Mouse (Mus musculus) adipocyte (in vitro differentiated cells): Measurements from ENCODE around the gene Rgs3.
A peak's percentile ranks its signal among the peaks of the same experiment; 100 is the strongest.

ENCODE experiments used
- DNase-seq: peaks from one replicate; pipeline ENCODE4 v3.0.0-alpha.2; 2016; ENCODE audit warnings: low spot score

Gene Rgs3

GRCm38 (mm10) chr4:62690997-62691396 lies 131.3 kb downstream of the Rgs3 start:
- no peak for DNase-seq

- peak; percentile 37 for DNase-seq
Observed at GRCm38 (mm10) chr4:62691625-62692024, 132.0 kb downstream of the Rgs3 start.

GRCm38 (mm10) chr4:62693839-62694238 lies 134.2 kb downstream of the Rgs3 start:
- no peak for DNase-seq

- no peak for DNase-seq
Observed at GRCm38 (mm10) chr4:62694703-62695439, 135.2 kb downstream of the Rgs3 start.

- DNase-seq, result no peak
Observed at GRCm38 (mm10) chr4:62695523-62695922, 135.9 kb downstream of the Rgs3 start.

GRCm38 (mm10) chr4:62695946-62696345 lies 136.3 kb downstream of the Rgs3 start:
- peak; percentile 88 for DNase-seq

GRCm38 (mm10) chr4:62696699-62697404 lies 137.2 kb downstream of the Rgs3 start:
- peak; percentile 43 for DNase-seq

- DNase-seq, result peak; percentile 94
Observed at GRCm38 (mm10) chr4:62697469-62697868, 137.8 kb downstream of the Rgs3 start.

GRCm38 (mm10) chr4:62698521-62698920 lies 138.9 kb downstream of the Rgs3 start:
- DNase-seq, result no peak

GRCm38 (mm10) chr4:62699191-62699812 lies 139.7 kb downstream of the Rgs3 start:
- DNase-seq, result peak; percentile 94

GRCm38 (mm10) chr4:62700426-62700825 lies 140.8 kb downstream of the Rgs3 start:
- peak; percentile 27 for DNase-seq

GRCm38 (mm10) chr4:62703151-62703550 lies 143.5 kb downstream of the Rgs3 start:
- DNase-seq, result no peak

- no peak for DNase-seq
Observed at GRCm38 (mm10) chr4:62704204-62704603, 144.6 kb downstream of the Rgs3 start.

- DNase-seq, result no peak
Observed at GRCm38 (mm10) chr4:62705013-62705412, 145.4 kb downstream of the Rgs3 start.

- DNase-seq, result no peak
Observed at GRCm38 (mm10) chr4:62705749-62706148, 146.1 kb downstream of the Rgs3 start.

- DNase-seq, result no peak
Observed at GRCm38 (mm10) chr4:62708084-62708483, 148.4 kb downstream of the Rgs3 start.

GRCm38 (mm10) chr4:62708994-62709393 lies 149.3 kb downstream of the Rgs3 start:
- DNase-seq, result no peak

- no peak for DNase-seq
Observed at GRCm38 (mm10) chr4:62709448-62709847, 149.8 kb downstream of the Rgs3 start.

GRCm38 (mm10) chr4:62711159-62711558 lies 151.5 kb downstream of the Rgs3 start:
- no peak for DNase-seq

GRCm38 (mm10) chr4:62711582-62711981 lies 151.9 kb downstream of the Rgs3 start:
- no peak for DNase-seq

- DNase-seq, result no peak
Observed at GRCm38 (mm10) chr4:62720861-62721260, 161.2 kb downstream of the Rgs3 start.

- DNase-seq, result no peak
Observed at GRCm38 (mm10) chr4:62722021-62722426, 162.4 kb downstream of the Rgs3 start.

GRCm38 (mm10) chr4:62723795-62724194 lies 164.1 kb downstream of the Rgs3 start:
- DNase-seq, result no peak
